Mouse (Mus musculus) liver, embryonic 14.5 days (tissue): ENCODE measurements at regions not wholly inside any gene's neighbourhood (a gene's known extent, or its start where the extent isn't known, plus 50 kb on each side); places are given as distances from the start of the nearest gene placed in this dataset.

Experiments
- CTCF ChIP-seq: IDR thresholded peaks from 2 replicates; pipeline ENCODE4 v1.5.1; 2016; ENCODE audit warnings: antibody characterized with exemption, low read depth, control low read depth
- EP300 ChIP-seq: IDR thresholded peaks from 2 replicates; pipeline ENCODE4 v1.6.1; 2016; ENCODE audit warnings: antibody characterized with exemption, low read depth

DNA sequence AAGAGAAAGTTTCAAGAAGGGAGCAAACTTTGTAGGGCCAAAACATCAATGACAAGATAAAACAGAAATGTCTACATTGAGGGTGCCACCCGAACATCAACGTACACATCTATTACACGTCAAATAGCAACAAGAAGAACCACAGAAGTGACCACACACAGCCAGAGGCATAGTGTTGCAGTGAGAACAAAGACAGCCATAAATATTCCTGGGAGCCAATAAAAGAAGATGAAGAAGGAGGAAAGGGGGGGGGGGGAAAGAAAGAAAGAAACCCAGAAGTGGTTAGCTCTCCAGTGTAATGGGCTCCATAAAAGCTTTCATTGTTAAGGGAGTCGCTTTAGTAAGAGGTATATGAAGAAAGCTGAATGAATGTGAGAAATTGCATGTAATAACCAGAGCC lies 209.7 kb upstream of the Sp4 start:
- TF ChIP-seq CTCF (no peak), EP300 (no peak)
